Mouse (Mus musculus) embryonic fibroblast, embryonic 13.5 days (primary cell): ENCODE data around the gene Terb2. TPM values are rescaled to one million over a fixed set of nuclear protein-coding genes. Genes with fewer than 3 reads are reported as not detected.
A peak's percentile ranks its signal among the peaks of the same experiment; 100 is the strongest.

ENCODE experiments used
- H3K27ac ChIP-seq: 2 replicates; pipeline ENCODE4 v1.5.1; 2012; ENCODE audit warnings: low read length, control low read depth, inconsistent platforms; ENCODE audit not compliant: insufficient read depth
- H3K4me1 ChIP-seq: 2 replicates; pipeline ENCODE4 v1.6.1; 2011; ENCODE audit warnings: low read length; ENCODE audit not compliant: control insufficient read depth, insufficient read depth
- H3K4me3 ChIP-seq: 2 replicates; pipeline ENCODE4 v1.5.1; 2011; ENCODE audit warnings: mild to moderate bottlenecking, control low read depth, low read length; ENCODE audit not compliant: insufficient read depth
- CTCF ChIP-seq: IDR thresholded peaks from 2 replicates; pipeline ENCODE4 v1.5.1; 2011; ENCODE audit warnings: mild to moderate bottlenecking, control low read depth, low read length, moderate library complexity, borderline replicate concordance; ENCODE audit not compliant: insufficient read depth
- POLR2A ChIP-seq: IDR thresholded peaks from 2 replicates; pipeline ENCODE4 v1.6.1; 2011; ENCODE audit warnings: low read depth, mild to moderate bottlenecking, control low read depth, low read length, moderate library complexity
- polyA plus RNA-seq: library from polyadenylated mRNA; stranded (reverse); fragments of >200 nt; gene quantifications from 2 replicates; pipeline ENCODE4 v1.2.4, GENCODE M21; 2011; ENCODE audit warnings: low read depth; ENCODE audit not compliant: missing spikeins, insufficient read length

Terb2 gene
- polyA plus RNA-seq, 1 experiment = not detected

GRCm38 (mm10) chr2:122230395-122230794 lies 44.3 kb downstream of the Terb2 start:
- no peak for TF ChIP-seq POLR2A
- no peak for TF ChIP-seq CTCF
- Histone ChIP-seq H3K4me3 (no peak overlapping the region), H3K4me1 (no peaks in the 10 kb centered on the region), H3K27ac (no peak overlapping the region)

DNA sequence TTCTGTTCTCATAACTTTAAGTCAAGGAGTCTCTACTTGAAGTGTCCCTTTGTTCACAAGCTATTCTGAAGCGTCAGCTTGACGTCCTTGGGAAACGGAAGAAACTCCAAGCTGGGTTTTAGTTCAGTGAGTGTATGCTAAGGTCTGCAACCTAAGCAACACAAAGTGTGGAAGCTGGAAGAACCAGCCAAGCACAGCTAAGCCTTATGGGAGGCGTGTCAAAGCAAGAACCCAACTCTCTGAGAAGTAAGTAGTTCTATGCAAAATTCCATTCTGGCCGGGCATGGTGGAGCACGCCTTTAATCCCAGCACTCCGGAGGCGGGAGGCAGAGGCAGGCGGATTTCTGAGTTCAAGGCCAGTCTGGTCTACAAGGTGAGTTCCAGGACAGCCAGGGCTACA lies 45.5 kb downstream of the Terb2 start:
- no peak overlapping the region for H3K27ac ChIP-seq
- TF ChIP-seq POLR2A (no peak), CTCF (no peak)
- no peak overlapping the region for H3K4me3 ChIP-seq
- no peaks in the 10 kb centered on the region for H3K4me1 ChIP-seq

DNA sequence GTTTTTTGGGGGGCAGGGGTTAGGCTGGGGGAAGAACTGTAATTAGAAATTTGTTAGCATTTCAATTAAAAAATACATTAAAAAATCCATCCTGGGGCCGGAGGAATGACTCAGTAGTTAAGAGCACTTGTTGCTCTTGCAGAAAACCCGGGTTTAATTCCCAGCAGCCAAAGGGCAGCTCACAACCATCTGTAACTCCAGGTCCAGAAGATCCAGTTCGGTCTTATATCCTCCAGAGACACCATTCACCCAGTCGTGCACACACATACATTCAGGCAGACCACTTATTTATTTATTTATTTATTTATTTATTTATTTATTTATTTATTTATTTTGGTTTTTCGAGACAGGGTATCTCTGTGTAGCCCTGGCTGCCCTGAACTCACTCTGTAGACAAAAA lies 47.3 kb downstream of the Terb2 start:
- no peak for TF ChIP-seq POLR2A
- no peak for TF ChIP-seq CTCF
- no peak overlapping the region for H3K27ac ChIP-seq
- no peak overlapping the region for H3K4me3 ChIP-seq
- H3K4me1 ChIP-seq = no peaks in the 10 kb centered on the region

- TF ChIP-seq CTCF (no peak), POLR2A (no peak)
- Histone ChIP-seq H3K4me3 (peak overlapping the region; percentile 48), H3K27ac (no peak overlapping the region), H3K4me1 (no peaks in the 10 kb centered on the region)
These were observed 47.9 kb downstream of the Terb2 start for GRCm38 (mm10) chr2:122233759-122234557.

GRCm38 (mm10) chr2:122234611-122235288 lies 48.7 kb downstream of the Terb2 start, which contains the start of gene Sord:
Sord (plus strand) TSS chr2:122234749.
- TF ChIP-seq CTCF = no peak
- no peak for TF ChIP-seq POLR2A
- peak within 1 kb of the TSS; percentile 48 for H3K4me3 ChIP-seq
- no peaks in the 10 kb centered on the region for H3K4me1 ChIP-seq
- no peak within 1 kb of the TSS for H3K27ac ChIP-seq

DNA sequence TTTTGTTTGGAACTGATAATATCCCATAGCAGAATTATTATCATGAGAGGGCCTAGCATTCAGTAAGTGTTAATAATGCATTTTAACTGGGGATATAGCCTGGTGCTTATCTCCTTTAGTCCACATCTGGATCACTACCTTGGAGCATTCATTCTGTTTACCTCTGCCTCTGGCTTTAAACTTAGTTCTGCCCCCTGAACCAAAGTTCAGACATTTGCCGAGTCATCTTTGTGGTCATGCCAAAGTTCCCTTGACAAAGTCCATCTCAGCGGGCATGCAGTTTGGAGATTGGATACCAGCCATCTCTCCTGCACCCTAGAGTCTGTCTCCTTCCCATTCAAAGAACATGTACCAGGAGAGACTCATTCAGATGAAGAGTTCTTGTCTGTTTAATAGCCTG lies 49.4 kb downstream of the Terb2 start:
- H3K27ac ChIP-seq = no peak overlapping the region
- TF ChIP-seq POLR2A (no peak), CTCF (no peak)
- H3K4me3 ChIP-seq = no peak overlapping the region; the same call in 1 of the 2 replicates
- no peaks in the 10 kb centered on the region for H3K4me1 ChIP-seq

GRCm38 (mm10) chr2:122236321-122236720 lies 50.2 kb downstream of the Terb2 start:
- TF ChIP-seq POLR2A (no peak), CTCF (no peak)
- Histone ChIP-seq H3K4me1 (no peaks in the 10 kb centered on the region), H3K4me3 (no peak overlapping the region), H3K27ac (no peak overlapping the region)

DNA sequence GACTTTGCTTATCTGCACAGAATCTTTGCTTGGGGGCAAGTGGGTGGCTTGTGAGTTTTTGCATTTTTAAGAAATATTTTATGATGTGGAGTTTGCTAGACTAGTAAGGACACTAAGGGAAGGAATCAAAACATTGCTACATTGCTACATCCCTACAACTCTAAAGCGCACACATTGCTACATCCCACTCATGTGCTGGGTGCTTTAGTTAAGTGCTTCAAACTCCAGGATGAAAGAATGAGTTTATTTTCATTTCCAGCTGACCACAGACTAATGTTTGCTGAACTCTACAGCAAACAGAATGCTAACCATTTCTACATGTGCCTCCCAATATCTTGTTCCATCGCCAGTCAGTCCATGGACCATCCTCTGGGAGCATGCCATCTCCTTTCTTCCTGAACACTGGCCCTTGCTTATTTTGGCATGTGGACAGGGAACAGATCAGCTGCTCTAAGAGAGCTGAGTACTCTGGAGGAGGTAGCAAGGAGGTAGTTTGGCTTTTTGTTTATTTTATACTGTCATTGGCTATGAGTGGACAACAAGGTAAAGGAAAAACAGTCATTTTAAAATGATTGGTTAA lies 51.9 kb downstream of the Terb2 start:
- H3K4me1 ChIP-seq = no peaks in the 10 kb centered on the region
- no peak overlapping the region for H3K4me3 ChIP-seq
- TF ChIP-seq POLR2A (no peak), CTCF (no peak)
- H3K27ac ChIP-seq = no peak overlapping the region

DNA sequence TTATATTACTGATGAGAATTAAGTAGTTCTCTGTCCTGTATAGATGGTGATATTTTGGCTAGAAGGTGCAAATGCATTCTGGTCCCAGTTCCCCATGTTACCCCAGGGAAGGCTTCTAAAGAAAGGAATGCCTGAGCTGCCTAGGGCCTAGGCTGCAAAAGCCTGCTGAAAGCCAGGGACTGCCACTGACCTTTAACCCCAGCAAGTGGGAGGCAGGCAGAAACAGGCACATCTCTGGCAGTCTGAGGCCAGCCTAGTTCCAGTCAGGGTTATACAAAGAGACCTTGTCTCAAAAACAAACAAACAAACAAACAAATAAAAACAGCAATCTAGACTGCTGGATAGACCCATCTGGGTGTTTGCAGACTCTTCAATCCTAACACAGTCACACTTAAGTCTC lies 54.7 kb downstream of the Terb2 start:
- TF ChIP-seq CTCF (no peak), POLR2A (no peak)
- no peak overlapping the region for H3K4me3 ChIP-seq
- H3K4me1 ChIP-seq = no peaks in the 10 kb centered on the region
- no peak overlapping the region for H3K27ac ChIP-seq

DNA sequence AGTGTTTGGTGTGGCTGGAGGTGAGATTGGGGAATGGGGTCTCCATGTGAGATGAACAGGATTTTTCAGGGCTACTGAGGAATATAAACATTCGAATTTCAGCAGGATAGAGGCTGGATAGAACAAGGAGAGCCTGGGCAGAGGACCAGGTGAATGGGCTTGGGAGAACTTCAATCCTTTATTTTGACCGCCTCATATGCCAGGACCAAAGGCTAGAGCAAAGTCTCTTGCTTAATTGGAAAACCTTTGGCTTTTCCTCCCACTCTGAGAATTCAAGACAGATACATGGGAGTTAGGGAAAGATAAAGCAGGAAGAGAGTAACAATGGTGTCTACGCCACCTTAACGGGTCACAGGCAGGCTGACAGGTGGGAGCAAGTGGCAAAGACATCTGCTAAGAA lies 55.2 kb downstream of the Terb2 start:
- no peak overlapping the region for H3K4me3 ChIP-seq
- TF ChIP-seq CTCF = no peak
- no peak for TF ChIP-seq POLR2A
- no peaks in the 10 kb centered on the region for H3K4me1 ChIP-seq
- H3K27ac ChIP-seq = no peak overlapping the region
